Mouse (Mus musculus) liver, adult 2 months (tissue): ENCODE data around the gene Ankub1. TPM values are rescaled to one million over a fixed set of nuclear protein-coding genes. Genes with fewer than 3 reads are reported as not detected.

ENCODE experiments used
- DNase-seq: peaks from one replicate; pipeline ENCODE4 v3.0.0-alpha.2; 2011; ENCODE audit warnings: low read depth, low spot score; ENCODE audit errors: extremely low read depth
- H3K27ac ChIP-seq: fragments of 200-500 bp; replicated peaks from 2 replicates; pipeline ENCODE4 v1.5.1; 2012; ENCODE audit warnings: low read depth, mild to moderate bottlenecking, control low read depth, inconsistent platforms, low read length; ENCODE audit not compliant: insufficient read depth
- H3K27me3 ChIP-seq: fragments of 200-500 bp; 2 replicates; pipeline ENCODE4 v1.6.1; 2012; ENCODE audit warnings: mild to moderate bottlenecking, moderate library complexity, low read length, inconsistent platforms; ENCODE audit not compliant: control insufficient read depth, insufficient read depth
- H3K36me3 ChIP-seq: fragments of 200-500 bp; 2 replicates; pipeline ENCODE4 v1.6.1; 2012; ENCODE audit warnings: low read length, inconsistent platforms; ENCODE audit not compliant: control insufficient read depth, insufficient read depth
- H3K4me1 ChIP-seq: fragments of 200-500 bp; 2 replicates; pipeline ENCODE4 v1.6.1; 2011; ENCODE audit warnings: low read length; ENCODE audit not compliant: control insufficient read depth, insufficient read depth
- H3K4me3 ChIP-seq: fragments of 200-500 bp; 2 replicates; pipeline ENCODE4 v1.5.1; 2011; ENCODE audit warnings: low read depth, mild to moderate bottlenecking, control low read depth, low read length, moderate library complexity; ENCODE audit not compliant: insufficient read depth
- H3K79me2 ChIP-seq: fragments of 200-500 bp; 2 replicates; pipeline ENCODE4 v1.6.1; 2012; ENCODE audit warnings: inconsistent platforms, mild to moderate bottlenecking, low read length, moderate library complexity; ENCODE audit not compliant: control insufficient read depth, insufficient read depth
- H3K9ac ChIP-seq: fragments of 200-500 bp; 2 replicates; pipeline ENCODE4 v1.6.1; 2012; ENCODE audit warnings: low read depth, mild to moderate bottlenecking, control low read depth, inconsistent platforms, low read length
- CTCF ChIP-seq: fragments of 200-500 bp; IDR thresholded peaks from 2 replicates; pipeline ENCODE4 v1.5.1; 2011; ENCODE audit warnings: low read depth, low read length, control low read depth
- POLR2A ChIP-seq: fragments of 200-500 bp; IDR thresholded peaks from 2 replicates; pipeline ENCODE4 v1.6.1; 2011; ENCODE audit warnings: low read length, control low read depth; ENCODE audit not compliant: insufficient read depth; ENCODE audit errors: extremely low read depth
- WGBS: fragments of 180-500 bp; shearing (Covaris S2); methylation state at CpG from one replicate; pipeline ENCODE4 v1.1.7; 2018; 5-methylcytosine and 5-hydroxymethylcytosine counted together
- polyA plus RNA-seq: library from polyadenylated mRNA; depleted of rRNA; stranded (reverse); fragments of >200 nt; gene quantifications from 2 replicates; pipeline ENCODE4 v1.2.3, GENCODE M21; 2012
- total RNA-seq: library from RNA; depleted of rRNA; stranded (reverse); fragments of >200 nt; gene quantifications from 2 replicates; pipeline ENCODE4 v1.2.3, GENCODE M21; 2014

The Ankub1 gene
- total and polyA plus RNA-seq, 2 experiments: 0.12 to 0.18 TPM

GRCm38 (mm10) chr3:57653646-57654045 is 39.0 kb downstream of the Ankub1 start:
- Histone ChIP-seq H3K4me3 (no peak overlapping the region), H3K4me1 (peaks cover 3% of the 10 kb centered on the region), H3K9ac (no peak overlapping the region), H3K79me2 (no peaks in the 10 kb centered on the region; the same call in 1 of the 2 replicates), H3K27ac (no peak overlapping the region), H3K36me3 (peaks cover 6% of the 10 kb centered on the region; the same call in 1 of the 2 replicates), H3K27me3 (no peaks in the 10 kb centered on the region)
- no peak for TF ChIP-seq POLR2A
- no peak for TF ChIP-seq CTCF
- 61% methylated on average over 3 of the region's 3 CpGs for WGBS
- DNase-seq: peak; percentile 67

GRCm38 (mm10) chr3:57652485-57652884 is 40.1 kb downstream of the Ankub1 start:
- Histone ChIP-seq H3K4me1 (peaks cover 3% of the 10 kb centered on the region), H3K27me3 (no peaks in the 10 kb centered on the region), H3K27ac (no peak overlapping the region), H3K36me3 (peaks cover 8% of the 10 kb centered on the region; the same call in 1 of the 2 replicates), H3K4me3 (no peak overlapping the region), H3K9ac (no peak overlapping the region), H3K79me2 (no peaks in the 10 kb centered on the region; the same call in 1 of the 2 replicates)
- no peak for TF ChIP-seq POLR2A
- no peak for TF ChIP-seq CTCF
- DNase-seq: no peak
- WGBS: 89% methylated on average over 3 of the region's 3 CpGs

- TF ChIP-seq POLR2A (no peak), CTCF (no peak)
- DNase-seq: no peak
- H3K27me3 ChIP-seq: no peaks in the 10 kb centered on the region
- no peak overlapping the region for H3K27ac ChIP-seq
- 50% methylated on average over 3 of the region's 3 CpGs for WGBS
- peak overlapping the region; percentile 56 for H3K9ac ChIP-seq
- peak overlapping the region; percentile 97 for H3K4me3 ChIP-seq
- peaks cover 3% of the 10 kb centered on the region for H3K4me1 ChIP-seq
- peaks cover 8% of the 10 kb centered on the region; the same call in 1 of the 2 replicates for H3K36me3 ChIP-seq
- no peaks in the 10 kb centered on the region; the same call in 1 of the 2 replicates for H3K79me2 ChIP-seq
Measured at GRCm38 (mm10) chr3:57651865-57652259, 40.7 kb downstream of the Ankub1 start.

GRCm38 (mm10) chr3:57651231-57651864 is 41.3 kb downstream of the Ankub1 start, which contains the start of gene Commd2:
TSS of gene Commd2 (minus strand) at chr3:57651715.
- TF ChIP-seq POLR2A (peak; percentile 72), CTCF (no peak)
- Histone ChIP-seq H3K79me2 (no peaks in the 10 kb centered on the region; the same call in 1 of the 2 replicates), H3K27ac (peak within 1 kb of the TSS; percentile 66; the same call in 1 of the 2 replicates), H3K27me3 (no peaks in the 10 kb centered on the region), H3K9ac (peak within 1 kb of the TSS; percentile 95), H3K36me3 (peaks cover 11% of the 10 kb centered on the region), H3K4me1 (peaks cover 3% of the 10 kb centered on the region), H3K4me3 (peak within 1 kb of the TSS; percentile 97)
- peak; percentile 79 for DNase-seq
- WGBS: under 1% methylated on average over 42 of the region's 42 CpGs

GRCm38 (mm10) chr3:57643191-57643590 is 49.4 kb downstream of the Ankub1 start:
- H3K27me3 ChIP-seq: no peaks in the 10 kb centered on the region
- H3K4me1 ChIP-seq: no peaks in the 10 kb centered on the region
- 96% methylated on average over 6 of the region's 6 CpGs for WGBS
- no peak overlapping the region for H3K4me3 ChIP-seq
- H3K9ac ChIP-seq: no peak overlapping the region
- H3K36me3 ChIP-seq: peaks cover 20% of the 10 kb centered on the region
- TF ChIP-seq POLR2A (no peak), CTCF (no peak)
- DNase-seq: no peak
- H3K27ac ChIP-seq: no peak overlapping the region
- H3K79me2 ChIP-seq: no peaks in the 10 kb centered on the region

GRCm38 (mm10) chr3:57637596-57637995 is 55.0 kb downstream of the Ankub1 start:
- DNase-seq: no peak
- no peaks in the 10 kb centered on the region for H3K4me1 ChIP-seq
- H3K27ac ChIP-seq: no peak overlapping the region
- peaks cover 3% of the 10 kb centered on the region for H3K36me3 ChIP-seq
- H3K9ac ChIP-seq: no peak overlapping the region
- no peak for TF ChIP-seq CTCF
- TF ChIP-seq POLR2A: no peak
- H3K4me3 ChIP-seq: no peak overlapping the region
- no peaks in the 10 kb centered on the region for H3K27me3 ChIP-seq
- H3K79me2 ChIP-seq: no peaks in the 10 kb centered on the region
- WGBS: 72% methylated on average over 6 of the region's 6 CpGs
